Mouse (Mus musculus): ENCODE measurements around the gene Coq6.
"Not testable (repeated sequence)": the region's sequence is repeated elsewhere in the genome, so short reads cannot be mapped to it uniquely, and the experiment has no call there.

The Coq6 gene

DNA sequence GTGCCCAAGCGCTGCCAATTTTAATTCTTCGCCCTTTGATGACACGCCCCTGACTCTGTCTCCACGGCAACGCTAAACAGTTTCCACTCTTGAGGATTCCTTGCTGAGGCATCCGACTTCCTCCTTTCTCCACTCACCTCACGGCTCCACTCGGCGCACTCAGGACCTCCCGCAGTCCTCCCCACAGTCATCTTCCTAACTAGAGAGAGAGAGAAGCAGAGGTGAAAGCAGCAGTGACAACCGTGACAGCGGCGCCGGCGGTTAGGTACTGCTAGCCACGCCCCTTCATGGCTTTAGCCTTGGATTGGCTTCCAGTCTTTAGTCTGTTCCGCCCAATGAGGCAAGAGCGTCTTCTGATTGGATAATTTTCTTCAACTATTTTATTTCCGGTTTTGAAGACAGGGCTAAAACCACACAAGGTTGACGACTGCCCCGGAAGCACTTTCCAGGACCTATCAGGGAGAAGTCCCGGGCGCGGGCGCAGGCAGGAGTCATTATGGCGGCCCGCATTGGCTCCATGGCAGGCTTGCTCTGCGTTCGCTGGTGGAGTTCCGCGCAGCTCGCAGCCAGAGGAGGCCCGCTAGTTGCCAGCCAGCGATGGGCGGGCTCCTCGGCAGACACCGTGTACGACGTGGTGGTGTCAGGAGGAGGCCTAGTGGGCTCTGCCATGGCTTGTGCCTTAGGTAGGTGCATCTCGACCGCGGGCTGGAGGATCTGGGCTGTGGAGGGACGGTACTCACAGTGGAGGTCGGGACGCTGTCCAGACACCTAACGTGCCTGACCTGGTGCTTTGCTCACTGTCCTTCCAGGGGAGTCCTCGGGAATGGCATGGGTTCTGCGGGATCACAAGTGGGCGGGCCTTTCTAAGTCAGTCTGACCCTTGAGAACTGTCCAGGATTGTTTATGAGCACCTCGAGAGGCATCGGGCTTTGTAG, at the start of gene Coq6, which contains the start of gene Fam161b:
Gene Coq6, plus strand, starts transcription at position 103 of the 935 bp plus-strand sequence.
Gene Fam161b, minus strand, starts transcription at position 279 of the 935 bp plus-strand sequence.
- peak; percentile 88 to 94 for DNase-seq

DNA sequence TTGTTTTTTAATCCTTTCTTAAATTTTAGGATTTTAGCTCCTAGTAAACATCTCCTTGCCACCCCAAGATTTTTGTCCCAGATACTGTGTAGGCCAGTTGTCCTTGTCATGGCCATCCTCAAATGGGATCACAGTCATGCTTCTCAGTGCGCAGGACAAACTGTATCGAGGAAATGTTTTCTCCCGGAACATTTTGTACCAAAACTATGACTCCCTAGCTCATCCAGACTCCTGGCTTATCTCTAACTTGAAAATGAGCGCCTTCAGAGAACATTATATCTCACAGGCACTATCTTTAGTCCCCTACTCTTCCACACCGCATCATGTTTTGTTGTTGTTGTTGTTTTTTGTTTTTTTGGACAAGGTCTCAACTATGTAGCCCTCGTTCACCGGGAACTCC, 45.5 kb upstream of the Coq6 start:
- no peak for DNase-seq

DNA sequence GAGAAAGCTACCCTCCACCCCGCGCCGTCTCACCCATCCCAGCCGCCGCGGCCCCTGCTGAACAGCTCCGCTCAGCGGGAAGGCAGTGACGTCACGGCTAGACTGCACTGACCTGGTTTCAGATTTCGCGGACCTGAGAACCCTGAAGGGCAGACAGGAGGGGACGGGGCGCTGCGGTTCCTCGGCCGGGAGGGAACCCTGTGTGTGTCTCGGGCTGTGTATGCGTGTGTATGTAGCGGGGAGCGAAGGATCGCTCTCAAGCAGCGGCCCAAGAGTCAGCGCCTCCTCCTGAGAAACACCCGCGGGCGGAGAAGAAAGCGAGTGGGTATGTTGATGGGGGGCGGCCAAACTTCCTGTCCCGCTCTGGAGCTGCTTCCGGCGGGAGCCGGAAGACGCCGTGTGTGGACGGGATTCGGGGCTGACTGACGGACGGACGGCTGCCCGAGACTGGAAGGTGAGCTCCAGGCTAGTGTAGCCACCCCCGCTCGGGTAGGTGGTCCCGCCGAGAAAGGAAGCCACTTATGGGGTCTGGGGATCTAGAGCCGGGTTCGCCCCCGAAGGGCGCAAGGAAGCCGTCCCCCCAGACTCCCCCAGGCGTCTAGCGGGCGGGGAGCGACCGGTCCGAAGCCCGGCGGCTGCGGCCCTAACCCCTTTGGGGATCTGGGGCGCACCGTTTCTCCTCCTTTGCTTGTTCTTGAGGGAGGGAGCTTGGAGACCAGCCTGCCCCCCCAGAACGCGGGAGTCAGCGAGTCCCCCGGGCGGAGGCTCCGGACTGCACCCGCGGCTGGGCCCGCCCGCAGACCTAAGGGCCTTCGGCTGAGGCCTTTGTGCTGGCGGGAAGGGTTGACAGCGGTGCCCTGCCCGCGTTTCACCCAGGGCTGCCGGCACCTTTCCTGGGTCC, 44.5 kb upstream of the Coq6 start, which contains the start of gene Zfp410:
Gene Zfp410, plus strand, starts transcription at position 132 of the 901 bp plus-strand sequence.
- DNase-seq, result peak; percentile 69 to 77

DNA sequence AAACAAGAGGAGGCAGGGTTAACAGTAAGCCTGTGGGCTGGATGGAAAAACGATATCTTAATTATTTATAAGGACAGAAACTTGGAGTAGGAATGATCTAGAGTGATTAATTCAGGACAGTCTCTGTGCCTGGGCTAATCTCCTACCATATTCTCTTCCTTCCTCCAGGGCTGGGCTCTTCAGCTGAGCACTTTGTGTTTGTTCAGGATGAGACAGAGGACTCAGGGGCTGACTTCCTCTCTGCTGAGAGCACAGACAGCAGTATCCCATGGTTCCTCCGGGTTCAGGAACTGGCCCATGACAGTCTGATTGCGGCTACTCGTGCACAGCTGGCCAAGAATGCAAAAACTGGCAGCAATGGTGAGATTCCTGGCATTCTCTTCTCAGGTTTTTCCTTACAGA, 34.3 kb upstream of the Coq6 start:
- DNase-seq, result no peak

DNA sequence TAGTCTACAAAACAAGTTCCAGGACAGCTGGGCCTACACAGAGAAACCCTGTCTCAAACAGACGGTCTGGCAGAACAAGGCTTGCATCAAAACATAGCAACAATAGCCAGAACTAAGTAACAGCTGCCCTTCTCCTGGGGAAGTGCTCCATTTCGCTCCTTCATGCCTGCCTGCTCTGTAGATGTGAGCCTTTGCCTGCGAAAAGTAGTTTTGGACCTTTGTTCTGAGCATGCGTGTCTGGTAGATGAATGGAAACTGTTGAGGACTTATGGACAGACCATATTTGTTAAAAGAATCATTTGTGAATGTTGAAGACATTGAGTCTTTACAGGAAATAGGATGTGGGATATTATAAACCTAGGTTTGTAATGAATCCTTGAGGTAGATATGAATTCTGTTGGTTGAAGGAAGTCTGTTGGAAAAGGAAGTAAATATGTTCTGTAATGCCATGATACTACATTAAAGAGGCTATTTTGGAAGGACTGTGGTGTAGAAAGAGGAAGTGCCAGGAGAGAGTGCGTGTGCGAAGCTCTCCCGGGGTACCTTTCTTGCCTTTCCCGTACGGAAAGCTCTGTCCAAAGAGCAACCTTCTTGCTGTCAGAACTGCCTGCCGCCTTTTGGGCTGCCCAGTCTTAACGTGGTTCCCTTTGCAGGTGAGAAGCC, 24.4 kb upstream of the Coq6 start:
- no peak for DNase-seq

DNA sequence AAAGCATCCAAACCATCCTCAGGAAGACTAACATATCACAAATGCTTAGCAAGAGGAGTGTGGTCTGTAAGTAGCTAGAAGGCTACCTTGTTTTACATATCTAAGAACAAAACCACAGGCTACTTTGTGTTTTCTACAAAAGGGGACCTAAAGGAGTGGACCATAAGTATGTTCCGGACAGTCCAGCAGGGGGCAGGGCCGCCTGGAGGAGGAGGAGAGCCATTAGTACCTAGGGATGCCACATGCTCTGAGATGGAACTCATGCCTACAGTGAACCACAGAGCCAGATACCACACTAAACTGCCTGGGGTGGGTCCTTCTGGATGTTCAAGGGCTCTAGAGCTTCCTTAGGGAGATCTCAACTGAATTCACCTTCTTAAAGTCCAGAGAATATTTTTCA, 14.3 kb upstream of the Coq6 start:
- no peak for DNase-seq

DNA sequence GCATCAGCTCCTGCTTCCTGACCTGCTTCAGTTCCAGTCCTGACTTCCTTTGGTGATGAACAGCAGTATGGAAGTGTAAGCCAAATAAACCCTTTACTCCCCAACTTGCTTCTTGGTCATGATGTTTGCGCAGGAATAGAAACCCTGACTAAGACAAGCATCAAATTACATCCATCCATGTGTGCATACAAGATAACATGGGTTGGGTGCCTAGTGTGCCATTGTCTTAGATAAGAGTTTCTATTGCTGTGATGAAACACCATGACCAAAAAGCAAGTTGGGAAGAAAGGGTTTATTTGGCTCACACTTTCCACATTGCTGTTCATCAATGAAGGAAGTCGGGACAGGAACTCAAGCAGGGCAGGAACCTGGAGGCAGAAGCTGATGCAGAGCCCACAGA, 2.8 kb upstream of the Coq6 start:
- DNase-seq, result not testable (repeated sequence)

DNA sequence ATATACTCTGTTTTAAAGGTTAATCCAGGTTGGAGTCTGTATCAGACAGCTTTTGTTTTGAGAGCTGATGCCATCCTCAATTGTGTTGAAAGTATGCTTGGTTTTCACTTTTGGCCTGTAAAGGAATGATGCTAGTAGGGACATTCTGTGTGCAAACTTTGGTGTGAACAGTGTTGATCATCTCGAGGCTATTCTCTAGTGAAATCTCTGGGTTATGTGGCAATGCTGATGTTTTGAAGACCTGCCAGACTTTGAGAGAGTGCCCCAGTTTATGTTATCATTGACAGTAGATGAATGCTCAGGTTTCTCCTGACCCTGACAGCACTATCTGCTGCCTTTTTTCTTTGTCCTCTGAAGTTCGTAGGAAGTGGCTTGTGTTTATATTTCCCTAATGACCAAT, 1.4 kb downstream of the Coq6 start:
- no peak for DNase-seq

DNA sequence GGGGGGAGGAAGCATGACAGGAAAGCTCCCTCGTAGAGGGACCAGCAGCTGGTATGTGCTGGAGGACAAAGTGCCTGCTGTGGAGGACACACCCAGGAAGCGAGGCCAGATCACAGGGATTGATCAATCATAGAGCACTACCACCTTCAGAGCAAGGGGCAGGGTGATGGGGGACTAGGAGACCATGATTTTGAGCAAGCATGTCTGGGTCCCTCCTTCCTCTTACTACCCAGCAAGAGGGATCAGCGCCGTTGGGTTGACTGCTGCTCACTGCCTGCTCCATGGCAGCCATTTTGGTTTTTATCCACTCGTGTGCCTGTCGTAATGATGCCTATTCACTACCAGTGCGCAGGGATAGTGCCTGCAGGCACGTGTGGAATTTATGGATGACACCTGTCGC, 2.8 kb downstream of the Coq6 start:
- no peak for DNase-seq

DNA sequence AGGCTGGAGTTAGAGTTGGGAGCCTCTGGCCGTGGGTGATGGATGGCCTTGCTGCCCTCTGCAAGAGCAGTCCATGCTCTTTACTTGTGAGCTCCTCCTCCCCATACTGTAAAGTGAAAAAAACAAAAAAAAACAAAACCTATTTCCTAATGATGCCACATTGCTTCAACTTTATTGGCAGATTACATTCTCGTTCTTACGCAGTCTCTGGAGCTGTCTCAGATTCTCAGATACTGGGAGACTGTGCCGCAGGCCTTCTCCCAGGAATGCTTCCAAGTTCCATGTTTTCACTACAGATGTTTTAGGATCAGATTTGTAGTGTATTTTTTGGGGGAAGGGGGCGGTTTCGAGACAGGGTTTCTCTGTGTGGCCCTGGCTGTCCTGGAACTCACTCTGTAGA, 3.7 kb downstream of the Coq6 start:
- no peak for DNase-seq

DNA sequence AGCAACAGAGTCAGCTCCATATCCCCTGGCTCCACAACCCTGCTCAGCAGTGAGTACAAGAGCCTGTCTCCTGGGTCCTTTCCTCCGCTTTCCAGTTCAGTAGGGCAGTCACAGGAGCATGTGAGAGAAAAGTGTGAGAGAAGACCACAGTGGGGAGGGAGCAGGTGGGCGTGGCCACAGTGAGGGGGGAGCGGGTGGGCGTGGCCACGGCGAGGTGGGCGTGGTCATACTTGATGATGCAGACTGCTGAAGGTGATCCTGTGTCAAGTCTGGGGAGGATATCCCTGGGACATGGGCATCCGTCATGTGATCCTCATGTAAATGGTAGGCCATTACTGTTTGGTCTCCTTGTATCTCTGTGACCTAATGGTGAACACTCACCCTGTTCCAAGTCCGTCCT, 5.5 kb downstream of the Coq6 start:
- DNase-seq, result no peak

DNA sequence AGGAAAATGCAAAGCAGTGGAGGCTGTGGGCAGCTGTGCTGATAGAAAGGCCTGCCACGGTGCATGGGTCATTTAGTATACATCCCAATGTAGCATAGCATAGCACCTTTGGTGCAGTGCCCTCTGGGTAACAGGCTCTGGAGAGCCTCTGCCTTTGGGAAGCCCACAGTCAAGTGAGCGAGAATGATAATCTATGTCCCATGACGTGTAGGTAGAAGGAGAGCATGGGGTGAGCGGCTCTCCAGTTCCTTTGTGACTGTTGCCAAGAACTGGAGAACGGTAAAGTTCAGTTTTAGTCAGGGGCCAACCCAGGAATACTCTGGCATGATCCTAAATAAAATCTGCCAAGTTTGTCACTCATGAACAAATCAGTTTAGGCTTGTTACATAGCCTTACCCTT, 10.2 kb downstream of the Coq6 start:
- no peak for DNase-seq

DNA sequence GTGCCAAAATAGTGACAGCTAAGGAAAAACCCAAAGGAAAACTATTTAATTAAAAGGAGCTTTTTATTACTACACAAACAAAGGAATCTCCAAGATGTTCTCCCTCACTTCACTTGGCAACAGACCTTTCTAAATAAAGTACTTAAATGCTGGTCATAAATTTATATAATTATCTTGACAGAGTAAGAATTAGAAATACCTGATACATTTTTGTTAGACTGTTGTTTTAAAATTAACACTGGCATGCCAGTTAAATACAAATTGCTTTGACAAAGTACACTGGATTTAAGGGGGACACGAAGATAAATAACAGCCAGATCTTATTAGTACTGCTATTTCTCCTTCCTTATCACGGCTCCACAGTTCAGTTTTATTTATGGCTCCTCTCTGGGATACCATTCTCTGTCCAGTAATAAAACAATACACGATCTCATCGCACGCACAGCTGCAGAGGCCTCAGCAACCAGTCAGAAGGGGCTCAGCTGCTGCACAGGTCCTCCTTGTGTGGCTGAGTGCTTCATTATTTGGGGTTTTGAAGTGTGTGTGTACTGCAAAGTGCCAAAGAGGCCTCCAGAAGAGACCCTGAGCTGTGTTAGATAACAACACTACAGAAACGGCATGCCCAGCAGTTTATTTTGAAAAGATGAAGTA, 12.5 kb downstream of the Coq6 start:
- DNase-seq, result no peak

DNA sequence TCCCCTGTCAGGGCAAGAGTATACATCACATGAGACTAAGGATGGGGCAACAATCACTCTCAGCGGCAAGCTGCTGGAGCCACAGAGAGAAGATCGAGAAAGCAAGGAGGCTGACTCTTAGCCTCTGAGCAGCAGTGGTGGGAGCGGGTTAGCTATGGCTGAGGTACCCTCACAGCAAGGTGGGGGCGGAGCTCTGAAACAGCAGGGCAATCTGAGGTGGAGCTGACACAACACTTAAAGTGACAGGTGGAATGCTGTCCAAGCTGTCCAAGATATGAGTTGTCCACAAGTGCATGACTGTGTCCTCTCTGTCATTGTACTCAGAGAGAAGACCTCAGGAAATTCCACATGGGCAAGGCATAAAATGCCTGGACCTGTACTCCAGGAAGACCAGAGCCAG, 20.9 kb downstream of the Coq6 start:
- no peak for DNase-seq

DNA sequence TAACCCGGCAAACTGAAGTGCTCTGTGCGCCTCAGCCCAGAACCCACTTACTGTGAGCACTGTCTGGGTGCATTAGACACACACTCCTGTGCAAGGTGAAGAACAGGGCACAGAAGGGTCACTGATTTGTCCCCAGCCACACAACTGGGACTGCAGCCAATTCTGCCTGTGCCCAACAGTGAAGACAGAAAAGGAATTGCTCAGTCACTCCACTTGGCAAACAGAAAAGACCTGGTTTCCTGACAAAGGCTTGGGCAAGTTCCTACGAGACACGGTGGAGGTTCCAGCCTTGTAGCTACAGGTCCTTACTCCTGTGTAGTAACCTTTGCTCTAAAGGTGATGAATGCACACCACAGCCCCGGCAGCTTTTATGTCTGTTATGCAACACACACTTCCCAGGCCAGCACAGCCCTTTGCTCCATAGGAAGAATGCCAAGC, 23.2 kb downstream of the Coq6 start:
- DNase-seq, result no peak

DNA sequence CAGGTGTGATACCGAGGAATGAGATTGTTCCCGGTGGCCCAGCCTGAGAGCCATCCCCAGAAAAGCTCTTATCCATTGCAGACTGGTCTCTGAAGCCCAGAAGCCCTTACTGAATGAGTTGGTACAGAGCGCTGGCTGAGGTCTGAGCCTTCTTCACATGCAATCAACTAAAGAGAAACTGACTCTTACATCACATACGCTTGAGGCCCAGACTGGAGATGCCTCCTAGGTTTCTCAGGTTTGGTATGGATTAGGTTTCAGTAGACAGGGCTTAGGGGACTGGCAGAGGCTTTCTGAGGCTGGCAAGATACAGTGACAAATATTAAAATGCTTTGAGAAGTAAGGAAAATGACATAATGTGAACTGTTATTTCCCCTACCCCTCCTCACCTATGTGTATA, 24.0 kb downstream of the Coq6 start:
- no peak for DNase-seq

DNA sequence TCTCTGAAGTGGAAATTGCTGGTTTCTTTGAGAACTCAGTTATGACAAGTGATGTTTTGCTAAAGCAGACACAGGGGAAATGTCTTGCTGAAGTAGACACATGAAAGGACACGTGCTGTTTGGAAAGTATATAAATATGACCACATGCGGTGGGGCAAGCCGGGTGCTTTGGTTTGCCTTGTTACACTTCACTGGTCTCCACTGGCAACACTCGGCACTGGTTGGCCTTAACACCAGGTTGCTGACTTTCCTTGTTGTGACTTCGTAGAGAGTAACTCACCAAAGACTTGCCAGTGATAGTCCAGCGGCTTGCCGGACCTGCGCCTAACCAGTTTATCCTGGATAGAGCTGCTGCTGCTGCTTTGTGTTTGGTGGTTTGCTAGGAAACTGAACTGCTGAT, 26.6 kb downstream of the Coq6 start:
- DNase-seq, result no peak

DNA sequence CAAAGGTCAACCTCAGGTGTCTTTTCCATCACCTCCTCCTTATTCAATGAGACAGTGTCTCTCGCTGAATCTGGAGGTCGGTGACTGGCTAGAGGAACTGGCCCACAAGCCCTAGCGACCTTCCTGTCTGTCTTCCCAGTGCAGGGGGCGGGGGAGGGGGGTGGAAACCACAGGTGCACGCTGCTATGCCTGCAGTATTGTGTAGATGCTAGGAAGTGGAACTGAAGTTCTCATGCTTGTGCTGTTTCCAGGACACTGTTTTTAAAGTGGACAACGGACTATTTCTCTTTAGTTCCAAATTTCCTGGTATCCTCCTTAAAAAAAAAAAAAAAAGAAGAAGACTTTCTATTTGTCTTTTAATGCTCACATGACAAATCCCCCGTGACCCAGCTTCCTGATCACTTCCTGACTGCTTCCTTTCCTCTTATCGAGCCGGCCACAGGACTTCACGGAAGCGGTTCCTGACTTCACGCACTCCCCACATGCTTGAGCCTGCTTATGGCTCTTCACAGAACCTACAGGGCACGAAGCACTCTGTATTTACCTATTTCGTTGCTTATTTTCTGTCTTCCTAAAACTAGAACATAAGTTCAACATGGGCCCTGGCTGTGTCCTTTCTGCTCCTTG, 27.4 kb downstream of the Coq6 start:
- DNase-seq, result no peak

DNA sequence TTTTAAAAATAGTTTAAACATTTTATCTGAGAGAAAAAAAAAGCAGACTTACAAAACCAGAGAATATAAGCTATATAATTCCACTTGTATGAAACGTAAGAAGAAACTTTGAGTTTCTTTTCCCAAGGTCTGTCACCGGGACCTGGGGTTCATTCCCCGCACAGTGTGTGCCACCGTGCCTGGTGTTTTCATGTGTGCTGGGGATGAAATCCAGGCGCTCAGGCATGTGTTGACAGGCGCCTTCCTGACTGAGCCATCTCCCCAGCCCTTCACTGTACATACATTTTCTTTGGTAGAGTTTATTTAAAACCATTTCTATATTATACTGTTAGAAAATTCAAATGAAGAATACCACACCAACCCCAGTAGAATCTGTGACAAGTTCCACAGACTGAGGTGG, 28.9 kb downstream of the Coq6 start:
- no peak for DNase-seq

DNA sequence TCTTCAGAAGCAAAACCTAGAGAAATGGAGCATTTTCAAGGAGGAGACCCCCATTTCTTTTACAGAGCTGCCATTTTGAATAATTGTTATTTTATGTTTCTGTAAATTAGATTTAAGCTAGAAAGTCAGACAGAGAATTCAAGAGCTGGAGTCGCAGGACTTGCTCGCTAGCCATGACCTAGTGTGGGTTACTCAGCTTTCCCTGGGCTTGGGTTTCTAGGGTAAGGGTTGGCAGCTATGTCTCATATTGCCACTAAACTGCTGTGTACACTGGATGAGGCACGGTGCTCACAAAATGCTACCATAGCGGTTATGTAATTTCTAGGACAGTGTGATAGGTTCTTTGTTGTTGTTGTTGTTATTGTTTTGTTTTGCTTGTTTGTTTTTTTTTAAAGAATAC, 31.2 kb downstream of the Coq6 start:
- no peak for DNase-seq

DNA sequence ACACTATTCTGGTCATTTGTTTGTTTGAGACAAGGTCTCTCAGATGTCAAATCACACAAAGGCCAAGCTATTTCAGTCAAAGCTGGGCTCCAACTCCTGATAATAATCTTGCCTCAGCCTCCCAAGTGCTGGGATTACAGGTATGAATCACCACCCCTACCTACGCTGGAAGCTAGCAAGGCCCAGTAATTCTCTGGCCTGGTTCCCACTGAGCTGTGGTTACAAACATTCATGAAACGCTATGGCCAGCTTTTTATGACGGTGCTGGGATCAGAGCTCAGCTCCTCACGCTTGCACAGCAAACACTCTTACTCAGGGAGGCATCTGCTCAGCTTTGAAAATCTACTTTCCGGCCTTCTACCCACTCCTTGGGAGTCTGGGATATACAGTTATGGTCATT, 32.4 kb downstream of the Coq6 start:
- no peak for DNase-seq
